ENCODE assay signal across 8 mouse cellular contexts in genomic region chr2:178885686-178886085, GRCm38 (mm10).
DNase-seq lines count a peak whose midpoint lies in the region; ATAC-seq lines count a peak whose summit lies in the region.

No protein-coding gene starts in this region.

- no peak overlapping the region for H3K9ac ChIP-seq in heart, embryonic 11.5 days (ENCODE audit: low read depth, low read length)

- WGBS in heart, embryonic 11.5 days (ENCODE audit: insufficient replicate concordance): 44% methylated on average over 5 of the region's 5 CpGs

- intact Hi-C loops in heart, postnatal 14 days (cut with DNase I): loop anchor here (10.0 kb wide), 2 partner anchors 251 to 381 kb away; no protein-coding TSS in a partner anchor

- H3K27ac ChIP-seq in heart, embryonic 11.5 days (ENCODE audit: low read depth, low read length): no peak overlapping the region

- peak; percentile 10 to 42 for DNase-seq in heart, postnatal 14 days
- peak; percentile 13 for DNase-seq in right cerebral cortex, postnatal 4 days
- DNase-seq in right cerebral cortex, postnatal 14 days: no peak
- peak; percentile 2 for DNase-seq in cerebellum, adult 8-10 months
- peak; percentile 18 for DNase-seq in lung, postnatal 14 days
- DNase-seq in urinary bladder, postnatal 10 days (ENCODE audit: low spot score): no peak
- no peak for DNase-seq in layer of hippocampus, adult 9-11 months

- H3K9me3 ChIP-seq in heart, embryonic 11.5 days (replicated peaks; ENCODE audit: control insufficient read depth, low read length): no peaks in the 10 kb centered on the region

- H3K4me3 ChIP-seq in heart, embryonic 11.5 days (ENCODE audit: low read depth, low read length): no peak overlapping the region

- H3K27me3 ChIP-seq in heart, embryonic 11.5 days (ENCODE audit: control insufficient read depth, insufficient read depth, low read length): no peaks in the 10 kb centered on the region

- no peak for ATAC-seq in heart, embryonic 11.5 days (replicated peaks; ENCODE audit: insufficient number of reproducible peaks, low FRiP score, low TSS enrichment)

- no peaks in the 10 kb centered on the region for H3K4me1 ChIP-seq in heart, embryonic 11.5 days (ENCODE audit: control insufficient read depth, insufficient read depth, low read length)

- H3K36me3 ChIP-seq in heart, embryonic 11.5 days (ENCODE audit: control insufficient read depth, insufficient read depth, low read length): no peaks in the 10 kb centered on the region

- H3K4me2 ChIP-seq in heart, embryonic 11.5 days: no peak overlapping the region

Comparison
In these comparisons a context has a peak if more than half of its experiments do, and no peak if none do; other contexts are left out.
1. DNase-seq: peak in heart, postnatal 14 days (2 of 2), right cerebral cortex, postnatal 4 days (single experiment), cerebellum, adult 8-10 months (single experiment) and lung, postnatal 14 days (single experiment); none in right cerebral cortex, postnatal 14 days (single experiment), urinary bladder, postnatal 10 days (single experiment) and layer of hippocampus, adult 9-11 months (single experiment).